Mouse (Mus musculus): ENCODE measurements at regions not wholly inside any gene's neighbourhood (a gene's known extent, or its start where the extent isn't known, plus 50 kb on each side); places are given as distances from the start of the nearest gene placed in this dataset.
A peak's percentile ranks its signal among the peaks of the same experiment; 100 is the strongest.

- DNase-seq (ENCODE audit: low spot score) (peak; percentile 72), ATAC-seq (ENCODE audit: low FRiP score) (no peak)
- H3K4me1 ChIP-seq (ENCODE audit: insufficient read depth, low read length) = 0 out of 2 replicates have a peak, but pooled peaks cover 5% of the 10 kb centered on the region
- TF ChIP-seq CTCF (IDR thresholded peaks at IDR 0.05) = 0 out of 2 replicates have a peak, but pooled peaks have one; percentile 3
- H3K27me3 ChIP-seq (ENCODE audit: insufficient read depth, low read length) = no peaks in the 10 kb centered on the region
- 87% methylated on average over 4 of the region's 4 CpGs for WGBS
- no peaks in the 10 kb centered on the region for H3K9me3 ChIP-seq (ENCODE audit: low read length)
- H3K4me2 ChIP-seq (ENCODE audit: low read depth, low read length, poor library complexity, severe bottlenecking) = no peak overlapping the region
- no peak overlapping the region for H3K4me3 ChIP-seq (ENCODE audit: low read depth, low read length)
- no peak overlapping the region for H3K9ac ChIP-seq (replicated peaks; ENCODE audit: low read length, poor library complexity, severe bottlenecking)
- H3K36me3 ChIP-seq (ENCODE audit: insufficient read depth, low read length) = no peaks in the 10 kb centered on the region
- no peak overlapping the region for H3K27ac ChIP-seq (ENCODE audit: low read depth, low read length)
These were observed 51.7 kb upstream of the F13a1 start for GRCm38 (mm10) chr13:37101755-37102154.
